Mouse (Mus musculus) T-helper 2 cell (primary cell): ENCODE results near the gene Bik.

ENCODE experiments used
- in situ Hi-C: fragments of 300-600 bp; cut with MboI, MseI; formaldehyde crosslinking; loops from one replicate; pipeline ENCODE4 v1.15.1; 2025; ENCODE audit warnings: high pct_unique_total_duplicates

Bik gene

GRCm38 (mm10) chr15:83546029-83546428 lies 19.4 kb downstream of the Bik start:
- in situ Hi-C loops = no loop called here

DNA sequence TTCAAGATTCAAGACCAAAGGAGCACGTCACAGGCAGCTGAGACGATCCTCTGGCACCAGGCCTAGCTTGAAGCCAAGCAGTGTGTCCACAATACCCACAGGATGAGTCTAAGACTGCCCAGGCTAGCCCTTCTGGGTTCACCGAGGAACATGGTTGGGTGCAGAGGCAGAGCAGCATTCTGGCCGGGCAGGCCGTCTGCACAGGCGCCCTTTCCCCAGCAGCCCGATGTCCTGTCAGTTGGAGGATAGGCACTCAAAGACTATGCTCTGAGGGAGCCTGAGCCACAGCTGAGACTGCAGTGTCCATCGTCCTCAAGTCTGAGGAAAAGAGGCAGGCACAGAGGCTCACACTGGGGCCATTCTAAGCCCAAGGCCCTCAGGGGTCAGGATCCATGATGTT lies 20.5 kb downstream of the Bik start:
- in situ Hi-C loops = no loop called here

- in situ Hi-C loops = no loop called here
Measured at GRCm38 (mm10) chr15:83550137-83550536, 23.5 kb downstream of the Bik start.

DNA sequence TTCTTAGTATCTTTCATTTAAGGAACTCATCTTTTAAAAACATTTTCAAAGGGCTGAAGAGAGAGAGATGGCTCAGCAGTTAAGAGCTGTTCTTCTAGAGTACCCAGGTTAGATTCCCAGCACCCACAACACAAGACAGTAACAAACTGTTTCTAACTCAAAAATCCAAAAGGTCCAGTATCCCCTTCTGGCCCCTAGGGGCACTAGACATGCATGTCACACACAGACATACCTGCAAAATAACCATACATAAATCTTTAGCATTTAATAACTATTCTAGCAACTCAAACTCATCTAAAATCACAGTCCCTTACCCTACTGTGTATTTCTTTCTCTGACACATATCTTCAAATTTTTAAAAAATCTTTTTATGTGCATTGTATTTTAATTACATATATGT lies 27.2 kb downstream of the Bik start:
- in situ Hi-C loops = no loop called here

- in situ Hi-C loops = no loop called here
Measured at GRCm38 (mm10) chr15:83555161-83555974, 28.7 kb downstream of the Bik start.

- in situ Hi-C loops = no loop called here
Measured at GRCm38 (mm10) chr15:83560941-83561477, 34.3 kb downstream of the Bik start.

DNA sequence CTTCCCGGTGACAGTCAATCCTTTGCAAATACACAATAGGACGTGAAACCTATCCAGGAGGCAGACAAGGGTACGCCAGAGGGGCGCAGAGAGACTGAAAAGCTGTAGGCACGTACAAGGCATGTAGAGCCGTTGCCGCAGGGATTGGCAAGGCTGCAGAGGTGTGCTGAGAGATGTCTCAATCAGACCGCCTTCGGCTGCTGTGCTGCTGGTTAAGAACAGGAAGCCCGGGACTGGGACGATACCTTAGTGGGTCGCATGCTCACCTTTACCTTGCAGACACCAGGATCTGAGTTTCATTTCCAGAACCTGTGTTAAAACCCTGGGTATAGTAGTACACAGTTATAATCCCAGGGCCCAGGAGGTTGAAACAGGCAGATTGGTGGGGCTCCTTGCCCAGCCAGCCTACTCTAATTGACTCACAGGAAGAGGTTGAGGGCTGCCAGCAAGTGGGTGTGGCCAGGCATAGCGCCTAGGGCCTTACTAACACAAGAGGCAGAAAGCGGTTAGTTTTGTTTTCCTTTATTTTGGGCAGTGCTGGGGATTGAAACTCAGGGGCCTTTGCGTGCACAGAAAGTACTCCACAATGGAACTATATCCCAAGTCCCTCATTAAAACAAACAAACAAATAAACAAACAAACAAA lies 36.1 kb downstream of the Bik start:
- in situ Hi-C loops = no loop called here

DNA sequence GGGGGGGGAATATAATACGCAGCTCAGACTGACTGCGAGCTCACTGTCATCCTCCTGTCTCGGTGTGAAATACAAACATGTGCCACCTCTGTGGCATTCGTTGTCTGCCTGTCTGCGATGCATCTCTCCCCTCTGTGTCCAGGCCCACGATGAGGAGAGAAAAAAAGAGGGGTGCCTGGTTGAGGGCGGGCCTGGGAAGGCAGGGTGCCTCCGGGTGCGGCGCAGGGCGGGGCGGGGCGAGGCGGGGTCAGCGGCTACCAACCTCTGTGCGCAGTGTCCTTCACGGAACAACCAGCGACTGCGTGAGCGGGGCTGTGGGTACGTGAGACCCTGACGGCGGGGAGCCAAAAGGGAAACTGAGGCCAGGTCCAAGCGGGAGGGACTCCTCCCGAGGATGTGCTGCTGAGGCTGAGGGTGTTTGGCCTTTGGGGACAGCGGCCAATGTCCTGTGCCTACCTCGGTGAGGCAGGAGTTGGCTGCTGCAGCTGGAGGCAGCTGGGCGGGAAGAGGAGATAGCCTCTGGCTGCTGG lies 36.7 kb downstream of the Bik start, which contains the start of the genes Tspo and Mcat:
Tspo (plus strand) TSS at position 266 of the 530 bp plus-strand sequence.
Mcat (minus strand) TSS at position 461 of the 530 bp plus-strand sequence.
- in situ Hi-C loops = no loop called here

DNA sequence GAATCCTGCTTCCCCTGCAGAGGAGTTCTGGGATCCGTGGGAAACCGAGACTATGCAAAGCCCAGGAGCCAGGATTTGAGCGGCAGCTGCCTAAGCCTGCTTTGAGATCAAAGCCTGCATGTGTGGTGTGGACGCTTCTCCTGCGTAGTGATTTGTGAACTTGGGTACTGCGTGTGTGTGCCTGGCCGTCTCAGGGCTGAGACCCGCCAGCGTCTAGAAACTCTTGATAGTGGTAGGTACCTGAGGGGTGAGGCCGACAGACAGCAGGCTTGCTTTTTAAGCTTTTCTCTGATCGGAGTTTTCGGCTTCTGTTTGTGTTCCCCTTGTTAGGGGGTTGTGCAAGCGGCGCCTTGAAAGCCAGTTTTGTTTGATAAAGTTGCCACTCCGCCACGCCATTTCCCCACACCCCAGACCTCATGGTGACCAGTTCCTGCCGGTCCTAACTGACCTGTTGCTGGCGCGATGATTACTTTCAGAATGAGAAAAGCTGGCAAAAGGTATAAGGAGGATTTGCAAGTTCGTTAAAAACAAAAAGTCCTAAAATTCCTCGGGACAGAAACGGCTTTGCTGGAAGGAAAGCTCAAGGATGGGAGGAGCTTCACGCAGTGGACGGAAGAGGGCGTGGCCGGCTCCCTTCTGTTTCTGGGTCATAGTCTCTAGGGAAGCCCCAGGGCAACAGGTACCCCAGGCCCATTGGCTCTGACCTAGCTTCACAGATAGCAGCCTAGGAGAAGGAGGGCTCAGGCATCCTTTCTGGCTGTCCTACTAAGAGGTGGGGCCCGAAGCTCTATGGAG lies 37.4 kb downstream of the Bik start:
- in situ Hi-C loops = no loop called here

GRCm38 (mm10) chr15:83565434-83565833 lies 38.8 kb downstream of the Bik start:
- in situ Hi-C loops = no loop called here

DNA sequence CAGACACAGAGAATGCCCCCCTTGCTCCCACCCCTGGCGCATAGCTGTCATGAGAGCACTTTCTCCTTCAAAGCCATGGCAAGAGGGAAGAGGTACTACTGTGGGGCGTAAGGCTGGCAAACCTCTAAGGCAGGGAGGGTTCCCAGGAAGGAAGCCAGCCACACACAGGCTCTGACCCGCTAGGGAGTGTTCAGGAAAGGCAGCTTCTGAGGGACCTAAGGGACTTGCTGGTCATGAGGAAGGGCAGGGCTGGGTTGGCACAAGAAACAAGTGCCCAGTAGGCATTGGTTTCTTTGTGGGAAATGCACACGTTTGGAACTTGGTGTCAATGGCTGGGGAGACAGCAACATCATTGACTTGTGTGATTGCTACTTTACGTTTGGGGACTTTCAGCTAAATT lies 39.3 kb downstream of the Bik start:
- in situ Hi-C loops = no loop called here

DNA sequence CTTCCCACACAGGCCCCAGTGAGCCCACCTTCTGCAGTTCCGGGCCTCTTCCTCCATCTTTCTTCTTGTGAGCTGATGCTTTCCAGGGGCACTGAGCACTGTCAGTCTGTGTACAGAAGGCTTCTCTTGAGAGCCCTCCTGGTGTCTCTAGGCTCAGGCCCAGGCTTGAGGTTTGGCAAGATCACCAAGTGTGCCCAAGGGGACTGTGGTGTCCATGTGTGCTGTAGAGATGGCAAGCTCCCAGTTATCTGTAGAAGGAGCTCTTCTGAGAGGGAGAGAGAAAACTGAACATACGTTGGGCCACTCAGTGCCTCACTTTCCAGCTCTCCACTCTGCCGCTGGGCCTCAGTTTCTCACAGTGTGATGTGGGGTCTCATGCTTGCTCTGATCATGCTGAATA lies 41.1 kb downstream of the Bik start:
- in situ Hi-C loops = no loop called here

DNA sequence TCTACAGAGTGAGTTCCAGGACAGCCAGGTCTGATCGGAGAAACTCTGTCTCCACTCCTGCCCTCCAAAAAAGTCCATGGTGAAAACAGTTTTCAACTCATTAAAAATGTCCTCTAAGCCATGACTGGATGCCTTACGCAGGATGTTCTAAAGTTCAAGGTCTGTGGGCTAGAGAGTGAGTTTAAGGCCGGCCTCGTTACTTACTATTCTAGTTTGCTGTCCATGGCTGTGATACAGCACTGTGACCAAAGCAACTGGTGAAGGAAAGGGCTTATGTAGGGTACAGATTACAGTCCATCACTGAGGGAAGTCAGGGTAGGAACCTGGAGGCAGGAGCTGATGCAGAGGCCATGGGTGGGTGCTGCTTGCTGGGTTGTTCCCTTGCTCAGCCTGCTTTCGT lies 41.9 kb downstream of the Bik start:
- in situ Hi-C loops = no loop called here

GRCm38 (mm10) chr15:83569682-83570081 lies 43.0 kb downstream of the Bik start:
- in situ Hi-C loops = no loop called here

DNA sequence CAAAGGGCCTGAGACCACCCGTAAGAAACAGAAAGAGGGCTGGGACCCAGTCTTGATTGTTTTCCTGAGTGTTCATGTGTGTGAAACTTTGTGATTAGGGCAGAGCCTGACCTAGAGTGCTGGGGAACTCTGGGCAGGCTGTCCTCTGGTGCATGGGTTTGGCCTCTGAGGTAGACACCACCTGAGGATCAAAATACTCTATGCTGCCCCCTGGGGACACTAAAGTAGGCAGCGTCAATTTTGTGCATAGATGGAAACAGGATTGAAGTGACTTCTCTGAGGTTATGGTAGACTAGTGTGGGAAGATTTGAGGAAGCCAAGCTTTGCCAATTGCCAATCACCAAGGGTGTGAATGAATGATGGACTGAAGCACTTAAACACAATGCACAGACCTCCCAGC lies 44.0 kb downstream of the Bik start:
- in situ Hi-C loops = no loop called here

GRCm38 (mm10) chr15:83571636-83572035 lies 45.0 kb downstream of the Bik start:
- in situ Hi-C loops = no loop called here

DNA sequence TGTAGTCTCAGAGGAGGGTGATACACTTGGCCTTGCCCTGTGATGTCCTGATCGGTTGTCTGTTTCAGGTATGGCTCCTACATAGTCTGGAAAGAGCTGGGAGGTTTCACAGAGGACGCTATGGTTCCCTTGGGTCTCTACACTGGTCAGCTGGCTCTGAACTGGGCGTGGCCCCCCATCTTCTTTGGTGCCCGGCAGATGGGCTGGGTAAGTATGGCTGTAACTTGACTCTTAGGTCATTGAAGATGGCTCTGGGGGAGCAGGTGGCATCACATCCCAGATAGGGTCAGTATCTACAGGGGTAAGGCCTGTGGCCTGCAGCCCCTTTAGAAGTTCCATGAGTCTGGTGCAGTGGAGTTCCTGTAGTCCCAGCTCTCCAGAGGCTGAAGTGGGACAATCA lies 45.5 kb downstream of the Bik start:
- in situ Hi-C loops = no loop called here

DNA sequence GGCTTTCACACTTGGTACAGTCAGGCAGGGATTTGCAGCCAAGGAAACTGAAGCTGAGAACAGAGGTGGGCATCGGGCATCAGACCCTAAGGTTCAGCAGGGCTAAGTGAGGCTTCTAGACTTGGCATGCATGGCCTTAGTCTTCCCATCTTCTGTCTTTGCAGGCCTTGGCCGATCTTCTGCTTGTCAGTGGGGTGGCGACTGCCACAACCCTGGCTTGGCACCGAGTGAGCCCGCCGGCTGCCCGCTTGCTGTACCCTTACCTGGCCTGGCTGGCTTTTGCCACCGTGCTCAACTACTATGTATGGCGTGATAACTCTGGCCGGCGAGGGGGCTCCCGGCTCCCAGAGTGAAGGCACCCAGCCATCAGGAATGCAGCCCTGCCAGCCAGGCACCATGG lies 46.9 kb downstream of the Bik start:
- in situ Hi-C loops = no loop called here

GRCm38 (mm10) chr15:83574731-83575351 lies 48.2 kb downstream of the Bik start:
- in situ Hi-C loops = no loop called here

- in situ Hi-C loops = no loop called here
Measured at GRCm38 (mm10) chr15:83575543-83575942, 48.9 kb downstream of the Bik start.

DNA sequence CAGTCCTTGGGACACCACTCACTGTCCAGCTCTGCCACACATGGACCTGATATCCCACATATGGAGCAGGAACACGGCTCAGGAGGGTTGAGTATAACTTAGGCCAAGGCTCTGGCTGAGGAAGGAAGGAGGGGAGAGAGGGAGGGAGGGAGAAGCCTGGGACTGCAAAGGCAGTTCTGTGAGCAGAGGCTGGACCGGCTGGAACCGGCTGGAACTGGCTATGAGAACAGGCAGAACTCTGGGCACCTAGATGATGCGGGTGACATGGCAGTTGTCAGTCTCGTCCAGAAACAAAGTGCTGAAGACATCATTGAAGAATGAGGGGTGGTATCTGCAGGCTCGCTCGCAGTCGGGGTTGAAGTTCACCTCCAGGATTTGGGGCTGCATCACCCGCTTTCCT lies 50.0 kb downstream of the Bik start:
- in situ Hi-C loops = no loop called here
